Mouse (Mus musculus): ENCODE measurements around the gene Cab39l.

DNA sequence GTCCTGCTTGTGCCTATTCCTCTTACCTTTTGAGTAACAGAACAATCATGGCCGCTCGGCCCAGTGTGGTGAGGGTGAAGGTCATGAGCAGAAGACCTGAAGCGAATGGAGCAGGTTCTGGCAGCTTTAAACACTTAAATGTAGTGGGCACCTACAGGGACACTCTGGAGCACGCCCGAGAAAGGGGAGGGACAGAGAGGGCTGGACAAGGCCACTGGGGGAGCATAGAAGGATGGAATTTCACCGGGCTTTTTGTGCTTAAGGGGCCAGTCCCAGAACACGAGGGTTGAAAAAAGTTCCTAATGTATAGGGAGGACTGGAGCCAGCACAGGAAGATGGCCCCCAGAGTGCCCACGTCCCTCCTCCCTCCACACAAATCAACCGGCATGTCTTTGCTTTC, 193.2 kb downstream of the Cab39l start:
- TF ChIP-seq CTCF (IDR thresholded peaks at IDR 0.05) (no peak), POLR2A (IDR thresholded peaks at IDR 0.05; ENCODE audit: insufficient read depth, low read depth, low read length) (no peak), EP300 (IDR thresholded peaks at IDR 0.05; ENCODE audit: insufficient read depth, low read depth, low read length) (no peak)

Data from heart, adult 2 months (tissue).